Mouse (Mus musculus): ENCODE results near the gene Proser2. TPM values are rescaled to one million over a fixed set of nuclear protein-coding genes. Genes with fewer than 3 reads are reported as not detected.

Proser2 gene
- polyA plus RNA-seq, 1 experiment from 2014 or later, result 8.9 TPM

DNA sequence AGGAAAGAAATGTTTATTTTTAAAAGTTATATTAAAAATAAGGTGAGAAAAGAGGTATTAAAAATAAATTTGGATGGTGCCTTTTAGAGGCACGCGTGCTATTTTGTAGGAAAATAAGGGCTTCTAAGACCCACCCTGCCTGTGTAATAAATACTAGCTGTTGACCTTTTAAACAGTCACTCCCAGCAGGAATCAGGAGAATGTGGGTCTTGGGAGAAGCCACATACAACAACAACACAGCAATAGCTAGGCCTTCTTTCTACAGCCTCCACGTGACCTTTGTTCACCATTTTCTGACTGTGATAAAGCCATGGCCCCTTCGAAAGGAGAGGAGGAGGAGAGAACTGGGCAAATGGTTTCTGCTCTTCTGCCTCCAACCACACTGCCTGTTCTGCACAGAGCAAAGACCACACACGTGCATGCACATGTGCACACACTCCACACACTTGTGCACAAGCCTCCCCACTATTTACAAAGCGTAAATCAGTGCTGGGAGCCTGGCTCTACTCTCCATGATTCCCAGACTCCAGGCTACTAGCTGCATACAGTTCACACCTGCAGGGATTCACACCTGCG is 57.2 kb downstream of the Proser2 start:
- no peak for DNase-seq (ENCODE audit: low spot score)
- Histone ChIP-seq H3K9ac (ENCODE audit: low read depth, low read length) (no peak overlapping the region), H3K27ac (ENCODE audit: low read depth, low read length) (no peak overlapping the region), H3K4me3 (ENCODE audit: low read depth, low read length) (no peak overlapping the region), H3K4me2 (no peak overlapping the region), H3K36me3 (ENCODE audit: control insufficient read depth, insufficient read depth, low read length) (no peaks in the 10 kb centered on the region), H3K9me3 (ENCODE audit: control insufficient read depth, low read length) (no peaks in the 10 kb centered on the region), H3K4me1 (replicated peaks; ENCODE audit: control insufficient read depth, insufficient read depth, low read length) (peaks cover 10% of the 10 kb centered on the region), H3K27me3 (replicated peaks; ENCODE audit: control insufficient read depth, insufficient read depth, low read length) (no peaks in the 10 kb centered on the region; the same call in 1 of the 2 replicates)
- ATAC-seq (replicated peaks; ENCODE audit: low FRiP score), result no peak
- 71% methylated on average over 7 of the region's 7 CpGs for WGBS

DNA sequence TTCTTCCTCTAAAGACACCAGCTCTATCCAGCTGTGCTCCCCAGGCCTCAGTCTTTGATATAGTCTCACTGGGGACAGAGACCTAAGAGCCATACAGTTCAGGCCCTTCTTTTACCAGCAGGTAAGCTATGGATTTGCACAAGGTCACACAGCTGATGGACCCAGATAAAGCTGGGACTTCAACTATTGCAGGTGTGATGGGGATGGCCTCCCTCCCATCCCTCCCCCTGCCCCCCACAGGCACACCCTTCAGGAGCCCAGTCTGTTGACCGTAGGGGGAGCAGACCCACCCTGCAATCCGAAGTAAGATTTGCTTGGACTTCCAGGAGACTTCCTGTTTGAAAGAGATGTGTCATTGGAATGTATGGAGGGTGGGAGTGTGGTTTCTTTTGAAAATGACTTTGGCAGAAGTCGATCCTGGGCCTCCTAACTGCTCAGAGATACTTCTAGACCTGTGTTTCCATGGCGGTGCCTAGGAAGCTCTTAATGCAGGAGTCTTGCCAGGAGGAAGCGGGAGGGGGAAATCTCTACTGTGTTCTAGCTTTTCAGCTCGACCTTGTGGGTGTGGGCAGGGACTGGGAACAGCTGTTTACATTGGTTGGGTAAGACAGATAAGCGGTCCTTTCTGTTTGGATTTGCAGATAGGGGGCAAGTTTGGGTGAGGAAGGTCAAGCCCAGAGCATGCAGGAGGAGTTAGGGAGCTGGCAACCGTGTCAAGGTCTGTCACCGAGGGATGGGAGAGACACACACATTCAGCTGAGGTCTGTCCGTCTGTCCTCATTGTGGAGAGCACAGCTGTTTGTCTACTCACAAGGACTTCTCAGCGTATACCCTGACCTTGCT is 58.2 kb downstream of the Proser2 start:
- WGBS, result 22% methylated on average over 11 of the region's 11 CpGs
- Histone ChIP-seq H3K27ac (ENCODE audit: low read depth, low read length) (no peak overlapping the region), H3K4me1 (replicated peaks; ENCODE audit: control insufficient read depth, insufficient read depth, low read length) (peaks cover 10% of the 10 kb centered on the region), H3K4me2 (peak overlapping the region; percentile 9; the same call in 1 of the 2 replicates), H3K4me3 (ENCODE audit: low read depth, low read length) (no peak overlapping the region), H3K9ac (ENCODE audit: low read depth, low read length) (no peak overlapping the region), H3K36me3 (ENCODE audit: control insufficient read depth, insufficient read depth, low read length) (no peaks in the 10 kb centered on the region), H3K27me3 (replicated peaks; ENCODE audit: control insufficient read depth, insufficient read depth, low read length) (no peaks in the 10 kb centered on the region; the same call in 1 of the 2 replicates), H3K9me3 (ENCODE audit: control insufficient read depth, low read length) (no peaks in the 10 kb centered on the region)
- ATAC-seq (replicated peaks; ENCODE audit: low FRiP score), result peak; percentile 74
- peak; percentile 51 for DNase-seq (ENCODE audit: low spot score)

DNA sequence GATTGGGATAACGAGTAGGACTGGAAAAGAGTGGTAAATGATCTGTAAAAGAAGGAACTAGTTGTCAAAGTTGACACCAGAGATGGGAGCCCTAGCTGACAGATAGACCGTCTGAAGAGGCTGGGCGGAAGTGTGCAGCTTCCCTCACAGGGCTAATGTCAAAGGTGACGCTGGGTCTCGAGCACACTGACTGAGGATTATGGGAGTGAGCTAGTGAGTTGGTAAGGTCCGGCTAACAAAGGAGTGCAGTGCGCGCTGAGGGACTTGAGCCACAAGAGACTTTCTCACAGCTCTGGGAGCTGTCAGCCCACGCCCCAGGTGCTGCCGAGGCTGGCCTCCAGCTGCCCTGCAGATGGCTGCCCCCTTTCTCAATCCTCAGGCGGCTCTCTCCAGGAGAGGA is 59.1 kb downstream of the Proser2 start:
- 21% methylated on average over 11 of the region's 11 CpGs for WGBS
- H3K9me3 ChIP-seq (ENCODE audit: control insufficient read depth, low read length), result no peaks in the 10 kb centered on the region
- no peaks in the 10 kb centered on the region for H3K36me3 ChIP-seq (ENCODE audit: control insufficient read depth, insufficient read depth, low read length)

DNA sequence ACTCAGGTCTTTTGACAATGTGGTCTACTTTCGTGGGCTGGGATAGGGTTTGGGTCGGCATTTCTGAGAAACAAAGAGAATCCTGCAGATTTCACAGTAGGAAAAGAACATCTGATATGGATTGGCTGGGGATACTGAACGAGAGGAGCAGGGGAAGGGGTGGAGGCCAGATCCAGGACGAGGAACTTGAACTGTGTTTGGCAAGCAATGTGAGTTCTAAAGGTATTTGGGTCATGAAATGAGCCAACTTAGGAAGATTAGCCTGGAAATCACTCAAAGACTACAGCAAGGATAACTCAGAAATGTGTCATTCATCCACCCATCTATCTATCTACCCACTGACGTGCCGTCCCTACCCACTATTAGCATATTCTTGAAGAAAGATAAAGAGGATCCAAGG is 62.7 kb downstream of the Proser2 start:
- Histone ChIP-seq H3K9me3 (ENCODE audit: control insufficient read depth, low read length) (no peaks in the 10 kb centered on the region), H3K27ac (ENCODE audit: low read depth, low read length) (no peak overlapping the region), H3K36me3 (ENCODE audit: control insufficient read depth, insufficient read depth, low read length) (no peaks in the 10 kb centered on the region), H3K4me3 (ENCODE audit: low read depth, low read length) (no peak overlapping the region), H3K4me1 (replicated peaks; ENCODE audit: control insufficient read depth, insufficient read depth, low read length) (peaks cover 10% of the 10 kb centered on the region), H3K9ac (ENCODE audit: low read depth, low read length) (no peak overlapping the region), H3K4me2 (no peak overlapping the region), H3K27me3 (replicated peaks; ENCODE audit: control insufficient read depth, insufficient read depth, low read length) (no peaks in the 10 kb centered on the region)
- ATAC-seq (replicated peaks; ENCODE audit: low FRiP score) (no peak), DNase-seq (ENCODE audit: low spot score) (no peak)
- 83% methylated on average over 6 of the region's 6 CpGs for WGBS

More for the DNA sequence above, 59.1 kb downstream of the Proser2 start:
- DNase-seq (ENCODE audit: low spot score) (no peak), ATAC-seq (replicated peaks; ENCODE audit: low FRiP score) (no peak)
- Histone ChIP-seq H3K4me1 (replicated peaks; ENCODE audit: control insufficient read depth, insufficient read depth, low read length) (peaks cover 10% of the 10 kb centered on the region), H3K27me3 (replicated peaks; ENCODE audit: control insufficient read depth, insufficient read depth, low read length) (no peaks in the 10 kb centered on the region; the same call in 1 of the 2 replicates), H3K9ac (ENCODE audit: low read depth, low read length) (no peak overlapping the region), H3K27ac (ENCODE audit: low read depth, low read length) (no peak overlapping the region), H3K4me2 (no peak overlapping the region), H3K4me3 (ENCODE audit: low read depth, low read length) (no peak overlapping the region)

DNA sequence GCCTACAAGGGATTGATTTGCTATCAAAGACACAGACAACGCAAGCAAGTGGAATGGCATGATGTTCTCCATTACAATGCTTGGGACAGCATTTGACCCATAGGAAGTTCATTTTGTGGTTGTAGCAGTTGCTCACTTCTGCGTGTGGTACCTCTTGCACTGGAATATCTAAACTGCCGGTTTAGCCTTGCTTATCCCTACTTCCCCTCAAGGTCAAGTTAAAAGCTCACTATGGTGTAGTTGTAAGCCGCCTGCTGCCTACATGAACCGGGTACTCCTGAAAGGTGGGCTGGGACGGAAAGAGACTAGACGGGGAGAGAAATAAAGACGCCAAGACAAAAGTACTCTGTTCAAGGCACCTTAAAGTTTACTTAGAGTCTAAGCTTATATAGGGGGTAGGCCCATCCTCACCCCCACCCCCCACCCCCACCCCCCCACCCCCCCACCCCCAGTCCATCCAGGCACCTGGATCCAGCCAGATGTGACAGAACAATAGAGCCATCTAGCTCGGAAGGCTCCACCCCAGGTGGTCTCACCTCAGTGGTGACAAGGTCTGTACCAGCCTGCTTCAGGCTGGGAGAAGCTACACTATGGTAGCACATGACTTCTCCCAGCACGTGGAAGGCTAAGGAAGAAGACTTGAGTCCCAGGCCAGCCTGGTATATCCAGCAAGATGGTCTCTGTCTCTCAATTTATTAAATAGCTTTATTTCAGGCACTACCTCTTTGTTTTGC is 69.8 kb downstream of the Proser2 start:
- H3K36me3 ChIP-seq (ENCODE audit: control insufficient read depth, insufficient read depth, low read length), result peaks cover 5% of the 10 kb centered on the region
- no peak overlapping the region for H3K4me2 ChIP-seq
- H3K4me3 ChIP-seq (ENCODE audit: low read depth, low read length), result no peak overlapping the region
- ATAC-seq (replicated peaks; ENCODE audit: low FRiP score), result no peak
- no peaks in the 10 kb centered on the region for H3K9me3 ChIP-seq (ENCODE audit: control insufficient read depth, low read length)
- WGBS, result 71% methylated on average over 10 of the region's 10 CpGs
- DNase-seq (ENCODE audit: low spot score), result no peak
- H3K27ac ChIP-seq (ENCODE audit: low read depth, low read length), result no peak overlapping the region
- H3K4me1 ChIP-seq (replicated peaks; ENCODE audit: control insufficient read depth, insufficient read depth, low read length), result no peaks in the 10 kb centered on the region
- no peaks in the 10 kb centered on the region for H3K27me3 ChIP-seq (replicated peaks; ENCODE audit: control insufficient read depth, insufficient read depth, low read length)
- H3K9ac ChIP-seq (ENCODE audit: low read depth, low read length), result no peak overlapping the region

DNA sequence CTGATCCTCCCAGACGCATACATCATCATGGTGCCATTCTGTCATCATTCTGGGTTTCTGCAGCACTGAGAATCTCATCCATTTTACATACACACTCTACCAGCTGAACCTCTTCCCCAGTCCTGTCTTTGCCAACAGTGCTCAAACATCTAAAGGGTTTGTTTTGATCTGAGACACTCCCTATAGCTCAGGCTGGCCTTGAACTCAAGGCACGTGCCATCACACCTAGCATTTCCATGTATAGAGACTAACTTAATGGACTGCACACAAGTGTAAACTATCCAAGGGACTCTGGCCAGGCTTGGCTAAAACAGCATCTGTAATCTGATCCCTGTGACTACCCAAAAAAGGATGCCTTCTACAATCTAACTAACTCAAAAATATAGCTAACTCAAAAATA is 70.7 kb downstream of the Proser2 start:
- peaks cover 5% of the 10 kb centered on the region for H3K36me3 ChIP-seq (ENCODE audit: control insufficient read depth, insufficient read depth, low read length)
- H3K4me1 ChIP-seq (replicated peaks; ENCODE audit: control insufficient read depth, insufficient read depth, low read length), result no peaks in the 10 kb centered on the region
- DNase-seq (ENCODE audit: low spot score) (no peak), ATAC-seq (replicated peaks; ENCODE audit: low FRiP score) (no peak)
- no peaks in the 10 kb centered on the region for H3K27me3 ChIP-seq (replicated peaks; ENCODE audit: control insufficient read depth, insufficient read depth, low read length)
- H3K9me3 ChIP-seq (ENCODE audit: control insufficient read depth, low read length), result no peaks in the 10 kb centered on the region
- H3K27ac ChIP-seq (ENCODE audit: low read depth, low read length), result no peak overlapping the region
- no peak overlapping the region for H3K4me2 ChIP-seq
- 84% methylated on average over 2 of the region's 2 CpGs for WGBS
- H3K9ac ChIP-seq (ENCODE audit: low read depth, low read length), result no peak overlapping the region
- no peak overlapping the region for H3K4me3 ChIP-seq (ENCODE audit: low read depth, low read length)

DNA sequence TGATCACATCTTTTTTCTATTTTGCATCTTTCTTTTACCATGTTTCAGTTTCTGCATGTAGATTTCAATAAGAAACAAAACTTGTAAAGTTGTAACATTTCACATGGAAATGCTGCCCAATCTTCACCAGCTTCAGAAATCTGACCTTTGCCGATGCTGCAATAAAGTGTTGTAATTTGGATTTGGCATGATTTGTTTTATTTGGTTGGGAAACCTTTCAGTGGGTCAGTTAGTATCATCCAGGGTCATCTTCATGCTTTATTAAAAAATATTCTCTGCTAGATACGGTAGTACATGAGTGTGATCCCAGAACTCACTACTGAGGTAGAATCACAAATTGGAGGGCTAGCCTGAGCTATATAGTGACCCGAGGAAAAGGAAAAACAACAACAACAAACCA is 73.5 kb downstream of the Proser2 start:
- WGBS, result 93% methylated on average over 3 of the region's 3 CpGs
- DNase-seq (ENCODE audit: low spot score) (no peak), ATAC-seq (replicated peaks; ENCODE audit: low FRiP score) (no peak)
- Histone ChIP-seq H3K9ac (ENCODE audit: low read depth, low read length) (no peak overlapping the region), H3K4me2 (no peak overlapping the region), H3K4me3 (ENCODE audit: low read depth, low read length) (no peak overlapping the region), H3K27me3 (replicated peaks; ENCODE audit: control insufficient read depth, insufficient read depth, low read length) (no peaks in the 10 kb centered on the region), H3K36me3 (ENCODE audit: control insufficient read depth, insufficient read depth, low read length) (peaks cover 11% of the 10 kb centered on the region), H3K9me3 (ENCODE audit: control insufficient read depth, low read length) (no peaks in the 10 kb centered on the region), H3K4me1 (replicated peaks; ENCODE audit: control insufficient read depth, insufficient read depth, low read length) (no peaks in the 10 kb centered on the region), H3K27ac (ENCODE audit: low read depth, low read length) (no peak overlapping the region)

DNA sequence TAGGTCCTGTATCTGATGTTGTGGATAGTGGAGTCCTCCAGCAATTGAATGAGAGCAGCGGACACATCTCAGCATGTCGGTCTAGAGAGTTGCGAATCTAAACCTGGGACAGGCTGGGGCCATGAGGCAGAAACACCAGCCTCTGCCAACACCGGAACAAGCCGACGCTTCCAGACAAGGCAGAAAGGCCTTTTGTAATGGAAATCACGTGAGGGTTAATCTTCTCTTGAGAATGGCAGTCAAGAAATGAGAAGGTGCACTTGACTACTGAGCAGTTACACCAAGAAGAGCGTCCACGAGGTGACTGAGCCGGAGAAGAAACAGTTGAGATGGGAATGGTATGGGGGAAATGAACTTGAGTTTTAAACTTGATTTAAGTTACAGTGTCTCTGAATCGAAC is 74.5 kb downstream of the Proser2 start:
- WGBS, result 92% methylated on average over 11 of the region's 11 CpGs
- peaks cover 17% of the 10 kb centered on the region for H3K36me3 ChIP-seq (ENCODE audit: control insufficient read depth, insufficient read depth, low read length)

More for the DNA sequence above, 74.5 kb downstream of the Proser2 start:
- DNase-seq (ENCODE audit: low spot score), result no peak
- Histone ChIP-seq H3K27me3 (replicated peaks; ENCODE audit: control insufficient read depth, insufficient read depth, low read length) (no peaks in the 10 kb centered on the region), H3K9me3 (ENCODE audit: control insufficient read depth, low read length) (no peaks in the 10 kb centered on the region), H3K4me2 (no peak overlapping the region), H3K27ac (ENCODE audit: low read depth, low read length) (no peak overlapping the region), H3K9ac (ENCODE audit: low read depth, low read length) (no peak overlapping the region), H3K4me3 (ENCODE audit: low read depth, low read length) (no peak overlapping the region), H3K4me1 (replicated peaks; ENCODE audit: control insufficient read depth, insufficient read depth, low read length) (no peaks in the 10 kb centered on the region)
- no peak for ATAC-seq (replicated peaks; ENCODE audit: low FRiP score)

All from liver, embryonic 11.5 days (tissue).